Mouse (Mus musculus) natural killer cell, adult 2 months (primary cell): Measurements from ENCODE around the gene Anapc15-ps.
A peak's percentile ranks its signal among the peaks of the same experiment; 100 is the strongest.

Source experiments
- DNase-seq, 2 experiments: peaks; one replicate each; pipeline ENCODE4 v3.0.0; 2022; ENCODE audit warnings: low spot score in 2 of 2

Anapc15-ps gene

GRCm38 (mm10) chr10:95673351-95673750 is at the start of gene Anapc15-ps:
Gene Anapc15-ps (minus strand): TSS chr10:95673451.
- DNase-seq: no peak

- DNase-seq: no peak
Observed at GRCm38 (mm10) chr10:95722203-95722611, 49.0 kb upstream of the Anapc15-ps start.

GRCm38 (mm10) chr10:95720181-95720798 is 47.0 kb upstream of the Anapc15-ps start:
- DNase-seq: peak; percentile 4 to 17

- DNase-seq: no peak
Observed at GRCm38 (mm10) chr10:95719472-95719871, 46.2 kb upstream of the Anapc15-ps start.

GRCm38 (mm10) chr10:95718760-95719159 is 45.5 kb upstream of the Anapc15-ps start:
- DNase-seq: no peak

GRCm38 (mm10) chr10:95717106-95717680 is 43.9 kb upstream of the Anapc15-ps start:
- no peak for DNase-seq

- no peak for DNase-seq
Observed at GRCm38 (mm10) chr10:95715687-95716086, 42.4 kb upstream of the Anapc15-ps start.

- DNase-seq: no peak
Observed at GRCm38 (mm10) chr10:95712221-95712620, 39.0 kb upstream of the Anapc15-ps start.

- no peak for DNase-seq
Observed at GRCm38 (mm10) chr10:95709903-95710660, 36.8 kb upstream of the Anapc15-ps start.

GRCm38 (mm10) chr10:95709143-95709880 is 36.1 kb upstream of the Anapc15-ps start:
- no peak for DNase-seq

GRCm38 (mm10) chr10:95708001-95708400 is 34.8 kb upstream of the Anapc15-ps start:
- no peak for DNase-seq

GRCm38 (mm10) chr10:95706867-95707266 is 33.6 kb upstream of the Anapc15-ps start:
- DNase-seq: no peak

- DNase-seq: no peak
Observed at GRCm38 (mm10) chr10:95705747-95706146, 32.5 kb upstream of the Anapc15-ps start.

- no peak for DNase-seq
Observed at GRCm38 (mm10) chr10:95704847-95705246, 31.6 kb upstream of the Anapc15-ps start.

GRCm38 (mm10) chr10:95703730-95704129 is 30.5 kb upstream of the Anapc15-ps start:
- no peak for DNase-seq

- no peak for DNase-seq
Observed at GRCm38 (mm10) chr10:95700422-95700821, 27.2 kb upstream of the Anapc15-ps start.

GRCm38 (mm10) chr10:95698920-95699714 is 25.9 kb upstream of the Anapc15-ps start:
- no peak for DNase-seq

GRCm38 (mm10) chr10:95696253-95696641 is 23.0 kb upstream of the Anapc15-ps start:
- DNase-seq: no peak

GRCm38 (mm10) chr10:95695603-95696252 is 22.5 kb upstream of the Anapc15-ps start:
- no peak for DNase-seq

GRCm38 (mm10) chr10:95694559-95695251 is 21.5 kb upstream of the Anapc15-ps start:
- no peak for DNase-seq
